Mouse (Mus musculus) heart, adult 2 months (tissue): Measurements from ENCODE around the gene Susd6. TPM values are rescaled to one million over a fixed set of nuclear protein-coding genes. Genes with fewer than 3 reads are reported as not detected.

Experiments used
- DNase-seq, 2 experiments: peaks; one replicate each; pipeline ENCODE4 v3.0.0; 2021
- H3K27ac ChIP-seq: fragments of 200-600 bp; 2 replicates; pipeline ENCODE4 v1.8.1; 2022
- H3K27me3 ChIP-seq: fragments of 200-500 bp; 2 replicates; pipeline ENCODE4 v1.6.1; 2012; ENCODE audit warnings: mild to moderate bottlenecking, low read length, inconsistent platforms, mixed read lengths; ENCODE audit not compliant: control insufficient read depth, insufficient read depth
- H3K36me3 ChIP-seq: fragments of 200-500 bp; 2 replicates; pipeline ENCODE4 v1.6.1; 2012; ENCODE audit warnings: low read length, inconsistent platforms; ENCODE audit not compliant: control insufficient read depth, insufficient read depth
- H3K4me1 ChIP-seq: fragments of 200-500 bp; 2 replicates; pipeline ENCODE4 v1.6.1; 2011; ENCODE audit warnings: low read length; ENCODE audit not compliant: control insufficient read depth, insufficient read depth
- H3K4me3 ChIP-seq: fragments of 200-600 bp; 2 replicates; pipeline ENCODE4 v1.8.1; 2022
- H3K79me2 ChIP-seq: fragments of 200-500 bp; replicated peaks from 2 replicates; pipeline ENCODE4 v1.6.1; 2012; ENCODE audit warnings: mild to moderate bottlenecking, inconsistent platforms, low read length, moderate library complexity, mixed read lengths; ENCODE audit not compliant: control insufficient read depth, insufficient read depth
- H3K9ac ChIP-seq: fragments of 200-500 bp; 2 replicates; pipeline ENCODE4 v1.6.1; 2012; ENCODE audit warnings: low read depth, mild to moderate bottlenecking, control low read depth, inconsistent platforms, low read length, mixed read lengths
- CTCF ChIP-seq: fragments of 200-600 bp; IDR thresholded peaks from 2 replicates; pipeline ENCODE4 v1.8.1; 2022; ENCODE audit warnings: antibody characterized with exemption, mild to moderate bottlenecking, moderate library complexity
- EP300 ChIP-seq: fragments of 200-500 bp; IDR thresholded peaks from 2 replicates; pipeline ENCODE4 v1.6.1; 2011; ENCODE audit warnings: low read depth, low read length, control low read depth; ENCODE audit not compliant: insufficient read depth
- POLR2A ChIP-seq: fragments of 200-500 bp; IDR thresholded peaks from 2 replicates; pipeline ENCODE4 v1.6.1; 2011; ENCODE audit warnings: mild to moderate bottlenecking, low read depth, low read length, control low read depth; ENCODE audit not compliant: insufficient read depth
- WGBS: fragments of 180-500 bp; shearing (Covaris S2); methylation state at CpG from one replicate; pipeline ENCODE4 v1.1.7; 2018; 5-methylcytosine and 5-hydroxymethylcytosine counted together
- intact Hi-C: fragments of 180-260 bp; cut with DNase I; formaldehyde crosslinking; loops from one replicate; pipeline ENCODE4 v1.15.1; 2025
- polyA plus RNA-seq: library from polyadenylated mRNA; depleted of rRNA; stranded (reverse); fragments of >200 nt; gene quantifications from 2 replicates; pipeline ENCODE4 v1.2.3, GENCODE M21; 2012
- total RNA-seq, 2 experiments: library from RNA; stranded (reverse); gene quantifications; 2 replicates each; pipeline ENCODE4 v1.2.3; 2021

The Susd6 gene
- total and polyA plus RNA-seq, 3 experiments, result 50.1 to 78.6 (median 67.4) TPM

DNA sequence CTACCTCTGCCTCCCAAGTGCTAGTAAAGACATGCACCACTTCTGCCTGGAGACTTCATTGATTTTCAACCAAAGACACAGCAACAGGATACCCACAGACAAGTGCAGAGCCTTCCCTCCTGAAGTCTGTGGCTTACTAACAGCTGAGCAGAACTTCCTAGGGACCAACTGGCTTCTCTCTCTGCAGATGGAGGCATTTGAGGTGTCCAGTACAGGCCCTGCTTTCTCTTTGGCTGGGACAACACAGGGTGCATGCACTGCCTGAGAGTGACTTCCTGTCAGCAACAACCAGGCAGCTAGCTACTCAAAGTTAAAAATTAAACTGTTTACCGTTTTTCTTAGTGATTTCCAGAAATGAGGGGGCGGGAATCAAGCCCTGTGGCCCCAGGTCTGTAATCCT is 96.7 kb downstream of the Susd6 start:
- intact Hi-C loops, result no loop called here
- Histone ChIP-seq H3K4me1 (peaks cover 5% of the 10 kb centered on the region), H3K79me2 (no peaks in the 10 kb centered on the region), H3K27me3 (no peaks in the 10 kb centered on the region), H3K4me3 (no peak overlapping the region), H3K9ac (no peak overlapping the region), H3K36me3 (no peaks in the 10 kb centered on the region), H3K27ac (peak overlapping the region; percentile 2; the same call in 1 of the 2 replicates)
- DNase-seq, result no peak
- no peak for TF ChIP-seq POLR2A
- TF ChIP-seq CTCF, result no peak
- no peak for TF ChIP-seq EP300
- WGBS, result 52% methylated on average over 2 of the region's 2 CpGs

- intact Hi-C loops, result no loop called here
- TF ChIP-seq POLR2A, result no peak
- TF ChIP-seq CTCF, result peak; percentile 53
- TF ChIP-seq EP300, result no peak
- peaks cover 5% of the 10 kb centered on the region for H3K4me1 ChIP-seq
- no peak for DNase-seq
- H3K9ac ChIP-seq, result no peak overlapping the region
- 92% methylated on average over 3 of the region's 3 CpGs for WGBS
- H3K4me3 ChIP-seq, result no peak overlapping the region
- H3K79me2 ChIP-seq, result no peaks in the 10 kb centered on the region
- H3K27me3 ChIP-seq, result no peaks in the 10 kb centered on the region
- H3K27ac ChIP-seq, result no peak overlapping the region
- no peaks in the 10 kb centered on the region for H3K36me3 ChIP-seq
These were observed 99.0 kb downstream of the Susd6 start for GRCm38 (mm10) chr12:80889331-80889730.

DNA sequence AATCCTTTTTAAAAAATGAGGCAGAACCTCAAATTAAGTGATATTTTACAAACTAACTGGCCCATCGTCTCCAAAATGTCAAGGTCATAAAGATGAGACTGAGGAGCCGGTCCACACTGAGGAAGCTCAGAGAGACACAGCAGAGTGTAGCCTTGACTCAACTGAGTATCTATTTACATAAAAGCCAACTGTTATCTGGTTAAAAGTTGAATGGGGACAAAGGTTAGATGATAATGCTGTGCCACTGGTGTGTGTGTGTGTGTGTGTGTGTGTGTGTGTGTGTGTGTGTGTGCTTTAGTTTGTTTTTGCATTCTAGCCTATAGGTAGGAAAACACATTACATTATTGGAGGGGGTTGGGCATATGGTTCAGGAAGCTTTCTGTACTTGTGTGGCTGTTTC is 100.8 kb downstream of the Susd6 start:
- DNase-seq, result no peak
- no peak overlapping the region for H3K27ac ChIP-seq
- WGBS, result 88% methylated on average over 2 of the region's 2 CpGs
- H3K27me3 ChIP-seq, result no peaks in the 10 kb centered on the region
- no peaks in the 10 kb centered on the region for H3K4me1 ChIP-seq
- H3K79me2 ChIP-seq, result no peaks in the 10 kb centered on the region
- intact Hi-C loops, result no loop called here
- H3K4me3 ChIP-seq, result no peak overlapping the region
- no peak for TF ChIP-seq CTCF
- TF ChIP-seq POLR2A, result no peak
- H3K9ac ChIP-seq, result no peak overlapping the region
- H3K36me3 ChIP-seq, result no peaks in the 10 kb centered on the region

DNA sequence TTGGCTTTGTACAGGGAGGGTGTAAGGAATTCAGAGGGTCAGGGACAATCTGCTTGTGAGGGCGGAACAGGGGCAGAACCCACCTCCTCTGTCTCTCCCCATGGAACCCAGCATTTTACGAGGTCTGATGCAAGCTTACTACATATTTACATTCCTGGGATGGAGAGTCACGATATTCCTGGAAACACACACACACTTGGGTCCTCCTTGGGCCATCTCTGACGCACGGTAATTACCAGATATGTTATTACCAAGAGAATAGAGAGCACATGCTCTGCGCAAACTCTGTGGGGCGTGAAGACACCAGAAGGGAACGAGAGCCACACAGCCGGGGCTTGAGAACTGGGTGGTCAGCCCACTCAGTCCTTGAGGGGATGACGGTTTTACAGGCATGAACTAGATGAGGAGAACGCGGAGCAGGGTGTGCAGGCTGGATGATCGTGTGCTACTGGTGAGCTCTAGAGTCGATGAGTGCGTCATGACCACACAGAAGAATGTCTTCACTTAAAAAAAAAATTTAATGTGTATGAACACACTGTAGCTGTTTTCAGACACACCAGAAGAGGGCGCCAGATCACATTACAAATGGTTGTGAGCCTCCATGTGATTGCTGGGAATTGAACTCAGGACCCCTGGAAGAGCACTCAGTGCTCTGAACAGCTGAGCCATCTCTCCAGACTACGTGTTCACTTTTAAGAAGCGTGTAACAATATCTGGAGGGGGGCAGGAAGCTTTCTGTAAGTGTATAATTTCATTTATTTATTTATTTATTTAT is 103.6 kb downstream of the Susd6 start:
- H3K79me2 ChIP-seq, result no peaks in the 10 kb centered on the region
- DNase-seq, result no peak
- no peak overlapping the region for H3K9ac ChIP-seq
- intact Hi-C loops, result no loop called here
- H3K27ac ChIP-seq, result no peak overlapping the region
- no peaks in the 10 kb centered on the region for H3K36me3 ChIP-seq
- WGBS, result 89% methylated on average over 18 of the region's 18 CpGs
- TF ChIP-seq CTCF (peak; percentile 61), EP300 (no peak)
- no peaks in the 10 kb centered on the region for H3K27me3 ChIP-seq
- no peaks in the 10 kb centered on the region for H3K4me1 ChIP-seq
- no peak overlapping the region for H3K4me3 ChIP-seq

DNA sequence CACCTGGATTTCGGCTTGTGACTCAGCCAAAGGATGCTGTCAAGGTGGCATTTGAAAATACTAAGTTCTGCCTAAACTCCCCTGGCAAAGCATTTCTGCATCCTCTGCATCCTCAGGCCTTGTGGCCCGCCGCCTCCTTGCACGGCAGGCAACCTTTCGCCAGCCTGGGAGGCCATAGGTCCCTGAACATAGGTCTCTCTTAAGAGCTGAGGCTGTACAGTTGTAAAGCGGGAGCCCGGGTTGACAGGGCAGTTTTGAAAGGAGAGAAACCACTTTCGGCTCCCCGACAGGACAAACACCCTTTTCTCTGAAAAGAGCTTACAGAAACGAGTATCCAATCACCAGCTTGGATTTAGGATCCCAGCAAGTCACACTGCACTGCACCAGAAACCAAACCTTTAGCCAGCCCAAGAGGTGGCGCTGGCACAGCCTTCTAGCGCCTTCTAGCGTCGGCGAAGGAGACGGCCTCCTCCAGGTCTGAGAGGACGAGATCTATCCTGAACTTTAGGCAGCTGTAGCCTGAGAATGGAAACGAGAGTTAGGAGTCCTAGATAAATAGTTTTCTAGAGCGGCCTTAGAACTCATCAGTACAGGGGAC is 104.8 kb downstream of the Susd6 start:
- WGBS, result 22% methylated on average over 19 of the region's 19 CpGs
- no peaks in the 10 kb centered on the region for H3K27me3 ChIP-seq
- H3K79me2 ChIP-seq, result no peaks in the 10 kb centered on the region
- no peaks in the 10 kb centered on the region for H3K36me3 ChIP-seq
- no peak overlapping the region for H3K4me3 ChIP-seq
- no peak overlapping the region for H3K27ac ChIP-seq
- TF ChIP-seq POLR2A (no peak), EP300 (peak; percentile 98)
- no peaks in the 10 kb centered on the region for H3K4me1 ChIP-seq
- H3K9ac ChIP-seq, result no peak overlapping the region
- intact Hi-C loops, result loop anchor here (1.0 kb wide), 2 partner anchors 112 to 126 kb away; no protein-coding TSS in a partner anchor
- peak; percentile 74 to 81 for DNase-seq

DNA sequence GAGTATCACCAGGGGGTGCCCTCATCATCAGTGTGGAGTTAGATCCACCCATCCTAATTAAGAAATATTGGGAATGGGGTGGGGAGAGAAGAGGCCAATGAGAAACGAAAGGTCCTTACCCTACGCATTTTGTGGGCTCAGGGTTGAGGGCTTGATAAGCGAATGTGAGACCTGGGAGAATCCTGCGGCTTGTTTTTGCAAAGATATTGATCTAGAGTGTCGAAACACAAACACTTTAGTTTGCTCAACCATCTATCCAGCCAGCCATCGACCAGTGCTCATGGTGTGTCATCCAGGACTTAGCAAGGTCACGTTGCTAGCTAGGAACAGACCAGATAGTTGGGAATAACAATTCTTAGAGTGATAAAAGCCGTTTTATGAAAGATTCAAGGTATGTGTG is 119.3 kb downstream of the Susd6 start:
- no peak for DNase-seq
- no peak overlapping the region for H3K9ac ChIP-seq
- H3K4me1 ChIP-seq, result no peaks in the 10 kb centered on the region
- H3K27ac ChIP-seq, result no peak overlapping the region
- H3K79me2 ChIP-seq, result no peaks in the 10 kb centered on the region
- H3K4me3 ChIP-seq, result no peak overlapping the region
- TF ChIP-seq EP300 (no peak), POLR2A (no peak), CTCF (no peak)
- intact Hi-C loops, result no loop called here
- no peaks in the 10 kb centered on the region for H3K36me3 ChIP-seq
- H3K27me3 ChIP-seq, result no peaks in the 10 kb centered on the region
- 79% methylated on average over 8 of the region's 8 CpGs for WGBS
